Mouse (Mus musculus) bone marrow macrophage, adult 2 months (primary cell): ENCODE data around the gene Mkks.

ENCODE experiments used
- CTCF ChIP-seq: IDR thresholded peaks from 2 replicates; pipeline ENCODE4 v1.5.1; 2012; ENCODE audit warnings: low read depth, mild to moderate bottlenecking, low read length, moderate library complexity
- POLR2A ChIP-seq: IDR thresholded peaks from 2 replicates; pipeline ENCODE4 v1.6.1; 2012; ENCODE audit warnings: mild to moderate bottlenecking, low read depth, low read length, borderline replicate concordance

DNA sequence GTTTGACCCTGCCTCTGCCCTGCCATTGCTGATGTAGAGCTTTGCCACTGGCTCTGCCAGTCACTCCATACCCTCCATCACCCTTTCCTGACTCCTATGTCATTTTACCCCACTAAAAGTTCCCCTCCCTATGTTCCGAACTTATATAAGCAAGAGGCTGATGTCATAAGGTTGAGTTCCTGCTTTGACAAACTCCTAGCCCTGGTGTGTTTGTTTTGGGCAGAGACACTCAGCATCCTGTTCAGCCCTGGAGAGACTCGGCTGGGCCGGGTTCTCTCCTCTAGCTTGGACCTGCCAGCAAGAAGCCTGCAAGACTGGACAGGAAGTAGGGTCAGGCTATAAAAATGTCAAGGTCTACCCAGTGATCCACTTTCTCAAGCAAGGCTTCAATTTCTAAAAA lies 58.3 kb downstream of the Mkks start:
- TF ChIP-seq POLR2A: no peak
- no peak for TF ChIP-seq CTCF
